Mouse (Mus musculus): Measurements from ENCODE around the gene Olfr411.

DNA sequence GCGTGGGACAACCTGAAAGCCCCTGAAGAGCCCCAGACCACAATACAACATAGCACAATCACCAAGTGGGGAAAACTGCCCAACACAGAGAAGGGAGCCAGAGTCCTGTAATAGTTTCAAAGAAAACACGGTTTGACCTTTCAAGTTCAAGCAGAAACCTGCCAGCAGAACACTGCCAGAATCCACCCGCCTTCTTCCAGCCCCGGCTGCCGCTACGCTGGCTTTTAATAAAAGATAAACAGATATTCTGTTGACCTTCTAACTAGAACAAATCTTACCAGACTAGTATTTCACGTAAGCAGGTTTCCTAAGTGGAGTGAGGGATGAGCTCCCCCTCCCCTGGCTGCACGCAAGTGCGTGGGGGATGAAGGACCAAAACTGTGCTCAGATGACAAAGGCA, 33.2 kb upstream of the Olfr411 start:
- TF ChIP-seq CTCF (IDR thresholded peaks at IDR 0.05; ENCODE audit: control insufficient read depth, insufficient read depth, insufficient replicate concordance, low read depth, low read length) (no peak), POLR2A (IDR thresholded peaks at IDR 0.05; ENCODE audit: control insufficient read depth, low read depth, low read length) (no peak)
